Mouse (Mus musculus): ENCODE results near the gene Sestd1.

DNA sequence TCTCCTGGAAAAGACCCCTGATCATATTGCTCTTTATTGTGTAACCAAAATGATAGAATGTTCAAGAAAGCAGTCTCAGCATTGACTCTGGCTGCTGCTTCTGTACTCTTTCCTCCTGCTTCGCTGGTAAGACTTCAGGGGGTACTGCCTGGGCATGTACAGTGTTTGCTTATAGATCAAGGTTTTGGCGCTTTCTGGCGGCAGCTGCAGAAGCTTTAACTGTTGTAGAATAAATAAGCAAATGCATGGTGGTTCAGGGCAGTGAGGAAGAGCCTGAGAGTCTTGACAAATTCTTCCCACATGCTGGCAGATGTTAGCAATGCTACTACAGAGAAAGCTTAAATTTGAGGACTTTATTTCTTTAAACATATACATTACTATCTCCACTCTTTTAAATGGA, 134.1 kb downstream of the Sestd1 start:
- no peak for TF ChIP-seq GATA1 (IDR thresholded peaks at IDR 0.05; ENCODE audit: low read length)
- no peak for TF ChIP-seq TAL1 (IDR thresholded peaks at IDR 0.05; ENCODE audit: low read length)
